Mouse (Mus musculus): ENCODE measurements at regions not wholly inside any gene's neighbourhood (a gene's known extent, or its start where the extent isn't known, plus 50 kb on each side); places are given as distances from the start of the nearest gene placed in this dataset.

GRCm38 (mm10) chr12:10231144-10231543 is 138.6 kb upstream of the Nt5c1b start:
- DNase-seq (ENCODE audit: low read depth, low spot score) = no peak

DNA sequence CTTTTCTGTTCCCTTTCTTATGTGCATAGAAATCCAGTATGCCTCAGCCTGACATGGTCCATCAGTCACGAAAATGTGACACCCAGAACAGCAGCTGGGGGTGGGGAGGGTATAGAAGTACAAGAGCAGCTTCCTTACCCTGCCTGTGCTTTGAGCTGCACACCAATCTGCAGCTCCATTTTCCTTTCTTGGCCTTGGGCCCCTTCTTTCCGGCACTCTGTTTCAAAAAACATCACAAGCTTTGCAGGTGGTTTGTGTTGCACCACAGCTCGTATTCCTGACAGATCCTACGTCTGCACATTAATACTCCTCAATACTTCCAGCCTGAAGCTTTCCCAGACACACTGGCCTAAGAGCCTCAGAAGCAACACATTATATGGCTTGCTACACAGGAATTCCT is 138.1 kb upstream of the Nt5c1b start:
- no peak for DNase-seq (ENCODE audit: low read depth, low spot score)

DNA sequence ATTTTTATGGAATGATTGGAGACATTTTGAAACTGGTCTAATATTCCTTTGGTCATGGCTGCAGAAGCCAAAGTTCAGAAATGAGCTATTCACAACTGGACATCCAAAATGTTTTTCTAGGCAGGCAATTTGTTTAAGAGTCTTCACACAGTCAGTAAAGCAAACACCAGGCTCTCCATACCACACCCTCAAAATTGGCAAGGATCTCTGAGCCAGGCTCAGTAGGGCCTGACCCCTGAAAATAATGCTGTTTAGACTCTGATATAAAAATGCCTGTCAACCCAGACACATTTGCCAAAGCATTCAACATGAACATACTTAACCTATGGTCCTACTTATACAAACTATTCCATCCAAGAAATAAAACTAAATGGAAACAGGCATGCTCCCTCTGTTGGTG is 121.7 kb upstream of the Nt5c1b start:
- no peak for DNase-seq (ENCODE audit: low read depth, low spot score)

DNA sequence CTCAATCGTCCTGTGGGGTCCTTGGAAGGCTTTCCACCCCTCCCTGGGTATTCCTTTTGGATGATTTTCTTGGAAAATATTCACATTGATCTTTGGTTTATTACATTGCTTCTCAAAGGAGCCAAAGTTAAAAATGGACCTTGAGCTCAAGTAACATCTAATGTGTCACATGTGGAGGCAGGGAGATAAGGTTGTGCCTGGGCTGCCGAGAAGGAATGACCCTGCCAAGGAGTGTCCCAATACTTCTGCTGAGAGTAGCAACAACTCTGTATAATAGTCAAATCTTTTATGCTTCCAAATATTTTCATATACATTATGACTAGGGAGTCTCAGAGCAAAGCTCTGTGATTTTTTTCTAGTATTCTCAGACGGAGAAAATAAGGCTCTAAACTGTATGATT is 113.4 kb upstream of the Nt5c1b start:
- no peak for DNase-seq (ENCODE audit: low read depth, low spot score)

GRCm38 (mm10) chr12:10266201-10266600 is 103.6 kb upstream of the Nt5c1b start:
- DNase-seq (ENCODE audit: low read depth, low spot score) = no peak

DNA sequence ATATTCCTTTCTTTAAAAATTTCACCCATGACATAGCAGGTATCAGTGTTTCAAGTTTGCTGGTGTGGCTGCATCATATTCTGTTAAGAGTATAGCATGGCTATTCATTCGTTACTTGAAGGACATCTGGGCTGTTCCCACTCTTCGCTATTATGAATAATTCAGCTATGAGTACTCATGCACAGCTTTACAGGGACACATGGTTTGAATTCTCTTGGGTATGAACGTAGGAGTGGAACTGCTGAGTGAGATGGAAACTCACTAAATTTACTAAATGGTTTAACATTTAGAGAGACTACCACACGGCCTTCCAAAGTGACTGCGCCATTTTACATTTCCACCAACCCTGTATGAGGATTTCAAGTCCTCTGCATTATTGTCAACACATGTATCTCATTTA is 97.7 kb upstream of the Nt5c1b start:
- no peak for DNase-seq (ENCODE audit: low read depth, low spot score)

DNA sequence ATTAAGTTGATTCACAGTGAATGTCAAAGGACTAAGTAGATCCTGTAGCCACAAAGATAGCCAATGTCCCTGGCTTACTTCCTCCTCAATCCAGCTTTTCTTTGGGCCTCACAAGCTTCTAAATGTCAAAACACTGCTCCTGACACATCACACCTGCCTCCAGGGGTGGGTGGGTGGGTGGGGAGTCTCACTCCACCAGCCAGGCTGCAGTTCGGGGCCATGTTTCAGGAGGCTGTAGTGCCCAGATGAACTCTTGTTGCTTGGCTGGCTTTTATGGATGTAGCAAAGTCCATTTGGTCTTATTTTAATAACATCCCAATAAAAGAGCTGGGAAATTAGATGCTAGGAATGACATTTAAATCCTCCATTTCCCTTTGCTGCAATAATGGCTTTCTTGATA is 94.5 kb upstream of the Nt5c1b start:
- no peak for DNase-seq (ENCODE audit: low read depth, low spot score)

- no peak for DNase-seq (ENCODE audit: low read depth, low spot score)
These were observed 77.1 kb upstream of the Nt5c1b start for GRCm38 (mm10) chr12:10292646-10293045.

GRCm38 (mm10) chr12:10305970-10306369 is 63.8 kb upstream of the Nt5c1b start:
- no peak for DNase-seq (ENCODE audit: low read depth, low spot score)
